Mouse (Mus musculus) brain, embryonic 14.5 days (tissue): Measurements from ENCODE around the gene Srpr.

Source experiments
- CTCF ChIP-seq: fragments of 200-500 bp; IDR thresholded peaks from 2 replicates; pipeline ENCODE4 v1.5.1; 2012; ENCODE audit warnings: inconsistent platforms, mild to moderate bottlenecking, moderate library complexity, borderline replicate concordance; ENCODE audit not compliant: insufficient read depth, insufficient read length; ENCODE audit errors: extremely low read depth
- POLR2A ChIP-seq: fragments of 200-500 bp; IDR thresholded peaks from 2 replicates; pipeline ENCODE4 v1.6.1; 2012; ENCODE audit warnings: mild to moderate bottlenecking, inconsistent platforms, borderline replicate concordance; ENCODE audit not compliant: poor library complexity, insufficient read depth, insufficient read length, severe bottlenecking; ENCODE audit errors: extremely low read depth

- TF ChIP-seq POLR2A (no peak), CTCF (no peak)
These were observed 63.5 kb downstream of the Srpr start for GRCm38 (mm10) chr9:35263431-35263830.
